Mouse (Mus musculus) sigmoid colon, adult 10 weeks (tissue): Measurements from ENCODE around the gene Vinac1. TPM values are rescaled to one million over a fixed set of nuclear protein-coding genes. Genes with fewer than 3 reads are reported as not detected.

ENCODE experiments used
- polyA plus RNA-seq: library from polyadenylated mRNA; stranded (reverse); fragments of 350-450 nt; fragmentation: Illumina TruSeq; extraction: RNeasy Lipid Tissue Mini Kit (QIAGEN cat#74804); gene quantifications from one replicate; pipeline ENCODE4 v1.2.3, GENCODE M21; 2014; ENCODE audit warnings: low read depth, low replicate concordance

The Vinac1 gene
- not detected for polyA plus RNA-seq

GRCm38 (mm10) chr2:129047811-129048210, at the start of gene Vinac1:
Gene Vinac1 (minus strand): TSS chr2:129048172.

DNA sequence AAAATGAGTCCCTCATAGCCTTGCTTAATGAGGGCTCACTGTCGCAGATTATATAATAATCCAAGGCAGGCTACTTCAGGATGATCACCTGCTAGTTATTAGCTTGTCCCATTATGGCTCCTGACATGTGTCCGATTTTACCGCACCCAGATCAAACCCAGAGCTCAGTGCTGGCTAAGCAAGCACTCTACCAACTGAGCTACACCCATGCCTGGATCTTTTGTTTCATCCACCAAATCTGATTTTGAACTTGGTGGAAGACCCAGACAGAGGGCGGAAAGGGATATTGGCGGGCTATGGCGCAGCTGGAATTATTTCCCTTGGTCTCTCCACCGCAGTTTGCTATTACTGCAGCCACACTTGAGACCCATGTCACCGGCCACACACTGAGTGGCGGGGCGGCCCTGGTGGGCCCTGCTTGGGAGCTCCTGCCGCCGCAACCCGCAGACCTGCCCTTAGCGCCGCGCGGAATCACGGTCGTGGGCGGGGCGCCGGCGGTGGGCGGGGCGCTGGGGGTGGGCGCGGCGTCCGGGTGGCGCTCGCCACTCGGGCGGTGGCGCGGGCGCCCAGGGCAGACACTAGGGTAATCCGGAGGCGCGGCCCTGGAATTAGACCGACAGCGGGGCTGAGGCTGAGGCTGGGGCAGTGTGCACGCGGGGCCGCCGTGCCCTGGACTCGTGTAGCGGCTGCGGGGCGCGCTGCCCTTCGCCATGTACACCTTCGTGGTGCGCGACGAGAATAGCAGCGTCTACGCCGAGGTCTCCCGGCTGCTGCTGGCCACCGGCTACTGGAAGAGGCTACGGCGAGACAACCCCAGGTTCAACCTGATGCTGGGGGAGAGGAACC, 17.7 kb upstream of the Vinac1 start, which contains the start of gene Ttl:
Ttl (plus strand) TSS at position 506 of the 846 bp plus-strand sequence.

Other genes with a start within 250 kb of the Vinac1 start
- 156 TPM for gene Tmem87b, start 230.1 kb downstream of the Vinac1 start, polyA plus RNA-seq
- 1.1 TPM for gene Fbln7, start 185.2 kb downstream of the Vinac1 start, polyA plus RNA-seq
- 8.1 TPM for gene Zc3h8, start 104.1 kb downstream of the Vinac1 start, polyA plus RNA-seq
- gene Zc3h6, start 80.8 kb downstream of the Vinac1 start, polyA plus RNA-seq, result 12.9 TPM
- gene Gm10762, start 80.4 kb downstream of the Vinac1 start, polyA plus RNA-seq, result 4.4 TPM
- 7.0 TPM for gene Ttl, start 17.8 kb upstream of the Vinac1 start, polyA plus RNA-seq
- 4.4 TPM for gene Polr1b, start 52.8 kb upstream of the Vinac1 start, polyA plus RNA-seq
- gene Chchd5, start 81.5 kb upstream of the Vinac1 start, polyA plus RNA-seq, result 6.0 TPM
- gene Slc20a1, start 150.6 kb upstream of the Vinac1 start, polyA plus RNA-seq, result 944 TPM
- gene Ckap2l, start 249.0 kb upstream of the Vinac1 start, polyA plus RNA-seq, result 13.5 TPM